Mouse (Mus musculus): ENCODE data around the gene Vmn1r211. TPM values are rescaled to one million over a fixed set of nuclear protein-coding genes. Genes with fewer than 3 reads are reported as not detected.

The Vmn1r211 gene
- not detected for polyA plus RNA-seq (2015; fragmentation: Illumina TruSeq; extraction: RNeasy Lipid Tissue Mini Kit (QIAGEN cat#74804); ENCODE audit: insufficient read depth, low replicate concordance)

DNA sequence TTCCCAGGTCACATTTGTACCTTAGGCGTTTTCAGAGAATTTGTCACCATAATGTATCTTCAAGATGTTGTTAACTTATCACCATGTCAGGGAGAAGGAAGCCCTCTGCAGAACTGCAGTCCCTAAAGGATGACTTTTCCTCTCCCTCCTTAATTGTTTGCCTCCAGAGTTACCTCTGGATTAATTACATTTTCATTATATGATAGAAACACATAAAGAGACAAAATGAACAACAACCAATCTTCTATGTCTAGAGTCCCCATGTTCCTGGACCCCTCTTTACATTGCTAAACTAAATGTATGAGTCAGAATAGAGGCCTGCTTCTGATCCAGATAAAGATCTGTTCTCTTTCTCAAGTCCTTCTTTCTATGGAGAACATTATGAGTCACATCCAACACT lies at the start of gene Vmn1r211:
Gene Vmn1r211, minus strand, starts transcription at position 101 of the 400 bp plus-strand sequence.

DNA sequence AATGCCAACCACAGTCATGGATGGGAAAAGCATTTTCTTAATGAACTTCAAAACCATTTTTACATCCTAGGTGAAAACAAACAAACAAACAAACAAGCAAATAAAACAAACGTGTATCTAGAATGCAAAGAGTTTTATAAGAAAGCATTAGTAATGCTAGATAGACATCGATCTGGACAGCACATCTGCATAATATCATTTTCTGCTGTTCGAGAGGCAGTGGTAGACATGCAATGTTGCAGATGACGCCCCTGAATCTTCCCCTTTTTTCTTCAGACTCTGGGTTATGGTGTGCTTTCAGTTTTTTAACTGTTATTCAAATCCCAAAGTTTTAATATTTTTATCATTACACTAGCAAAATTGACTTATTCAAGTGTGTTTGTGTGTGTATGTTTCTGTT lies 26.7 kb upstream of the Vmn1r211 start, which contains the start of gene Vmn1r212:
Gene Vmn1r212, minus strand, starts transcription at position 101 of the 400 bp plus-strand sequence.

GRCm38 (mm10) chr13:22831248-22831647 lies 26.1 kb downstream of the Vmn1r211 start, which contains the start of gene Vmn1r210:
TSS of gene Vmn1r210 (minus strand) at chr13:22831348.

DNA sequence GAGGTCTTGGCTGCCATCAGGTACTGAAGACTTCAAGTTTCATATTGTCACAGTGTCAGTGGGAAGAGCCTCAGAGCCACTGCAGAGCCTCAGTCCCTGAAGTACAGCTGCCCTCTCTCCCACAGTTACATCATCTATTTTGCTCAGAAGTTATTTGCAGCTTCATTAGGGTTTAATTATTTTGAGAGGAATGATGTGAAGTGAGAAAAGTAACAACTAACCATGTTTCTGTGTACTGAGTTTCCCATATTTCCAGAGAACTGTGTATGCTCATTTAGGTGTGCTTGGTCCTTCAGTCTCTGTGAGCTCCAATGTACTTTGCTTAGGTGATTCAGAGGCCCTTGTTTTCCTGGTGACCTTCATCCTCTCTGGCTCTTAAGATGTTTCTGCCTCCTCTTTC lies 47.8 kb downstream of the Vmn1r211 start, which contains the start of gene Vmn1r209:
Gene Vmn1r209, minus strand, starts transcription at position 101 of the 400 bp plus-strand sequence.

Other genes starting within 250 kb of the Vmn1r211 start
- gene Vmn1r206, start 233.3 kb downstream of the Vmn1r211 start, polyA plus RNA-seq (2015; fragmentation: Illumina TruSeq; extraction: RNeasy Lipid Tissue Mini Kit (QIAGEN cat#74804); ENCODE audit: insufficient read depth, low replicate concordance): not detected
- not detected for gene Vmn1r207-ps, start 127.9 kb downstream of the Vmn1r211 start, polyA plus RNA-seq (2015; fragmentation: Illumina TruSeq; extraction: RNeasy Lipid Tissue Mini Kit (QIAGEN cat#74804); ENCODE audit: insufficient read depth, low replicate concordance)
- gene Vmn1r208, start 80.2 kb downstream of the Vmn1r211 start, polyA plus RNA-seq (2015; fragmentation: Illumina TruSeq; extraction: RNeasy Lipid Tissue Mini Kit (QIAGEN cat#74804); ENCODE audit: insufficient read depth, low replicate concordance): not detected
- not detected for gene Vmn1r209, start 47.9 kb downstream of the Vmn1r211 start, polyA plus RNA-seq (2015; fragmentation: Illumina TruSeq; extraction: RNeasy Lipid Tissue Mini Kit (QIAGEN cat#74804); ENCODE audit: insufficient read depth, low replicate concordance)
- not detected for gene Vmn1r210, start 26.2 kb downstream of the Vmn1r211 start, polyA plus RNA-seq (2015; fragmentation: Illumina TruSeq; extraction: RNeasy Lipid Tissue Mini Kit (QIAGEN cat#74804); ENCODE audit: insufficient read depth, low replicate concordance)
- gene Vmn1r212, start 26.6 kb upstream of the Vmn1r211 start, polyA plus RNA-seq (2015; fragmentation: Illumina TruSeq; extraction: RNeasy Lipid Tissue Mini Kit (QIAGEN cat#74804); ENCODE audit: insufficient read depth, low replicate concordance): not detected
- not detected for gene Vmn1r213, start 150.1 kb upstream of the Vmn1r211 start, polyA plus RNA-seq (2015; fragmentation: Illumina TruSeq; extraction: RNeasy Lipid Tissue Mini Kit (QIAGEN cat#74804); ENCODE audit: insufficient read depth, low replicate concordance)
- gene Vmn1r214, start 172.9 kb upstream of the Vmn1r211 start, polyA plus RNA-seq (2015; fragmentation: Illumina TruSeq; extraction: RNeasy Lipid Tissue Mini Kit (QIAGEN cat#74804); ENCODE audit: insufficient read depth, low replicate concordance): not detected
- gene Vmn1r215, start 210.5 kb upstream of the Vmn1r211 start, polyA plus RNA-seq (2015; fragmentation: Illumina TruSeq; extraction: RNeasy Lipid Tissue Mini Kit (QIAGEN cat#74804); ENCODE audit: insufficient read depth, low replicate concordance): not detected